Mouse (Mus musculus): Measurements from ENCODE around the gene Oxa1l.

Gene Oxa1l

DNA sequence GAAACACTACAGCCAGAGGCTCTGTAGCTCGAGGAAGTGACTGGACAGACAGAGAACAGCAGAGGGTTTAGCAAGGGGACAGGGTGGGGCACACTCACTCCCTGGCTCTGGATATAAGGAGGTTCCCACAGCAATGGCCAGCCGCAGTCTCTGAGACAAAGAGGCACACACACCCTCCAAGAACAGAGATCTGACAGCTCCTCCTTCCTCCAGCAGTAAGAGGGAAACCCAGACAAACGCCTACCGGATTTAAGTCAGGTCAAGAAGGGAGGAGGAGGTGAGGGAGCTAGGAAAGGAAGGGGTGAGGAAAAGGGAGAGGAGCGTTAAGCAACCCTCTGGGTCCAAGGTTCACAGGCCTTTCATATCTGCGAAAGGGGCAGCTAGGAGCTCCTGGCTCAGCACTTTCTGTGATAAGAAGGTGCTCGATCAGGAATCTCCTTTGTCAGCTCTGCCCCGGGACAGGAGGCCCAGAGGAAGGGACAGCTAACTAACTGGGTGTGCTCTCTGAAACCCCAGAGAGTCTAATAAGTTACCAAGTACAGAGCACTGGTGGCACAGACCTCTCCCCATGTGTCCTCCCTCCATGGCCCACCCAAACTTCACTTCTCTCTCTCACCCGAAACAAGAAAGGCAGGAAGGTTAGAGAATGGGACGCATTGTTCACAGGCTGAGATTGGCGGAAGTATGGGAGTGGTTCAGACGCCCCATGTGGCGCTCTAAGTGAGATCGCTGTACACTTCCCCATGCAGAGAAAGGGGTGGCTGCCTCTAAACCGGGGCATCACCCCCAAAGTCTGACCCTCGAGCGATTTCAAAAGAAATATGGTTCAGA, 49.6 kb downstream of the Oxa1l start:
- peak; percentile 16 for DNase-seq (ENCODE audit: low spot score)

DNA sequence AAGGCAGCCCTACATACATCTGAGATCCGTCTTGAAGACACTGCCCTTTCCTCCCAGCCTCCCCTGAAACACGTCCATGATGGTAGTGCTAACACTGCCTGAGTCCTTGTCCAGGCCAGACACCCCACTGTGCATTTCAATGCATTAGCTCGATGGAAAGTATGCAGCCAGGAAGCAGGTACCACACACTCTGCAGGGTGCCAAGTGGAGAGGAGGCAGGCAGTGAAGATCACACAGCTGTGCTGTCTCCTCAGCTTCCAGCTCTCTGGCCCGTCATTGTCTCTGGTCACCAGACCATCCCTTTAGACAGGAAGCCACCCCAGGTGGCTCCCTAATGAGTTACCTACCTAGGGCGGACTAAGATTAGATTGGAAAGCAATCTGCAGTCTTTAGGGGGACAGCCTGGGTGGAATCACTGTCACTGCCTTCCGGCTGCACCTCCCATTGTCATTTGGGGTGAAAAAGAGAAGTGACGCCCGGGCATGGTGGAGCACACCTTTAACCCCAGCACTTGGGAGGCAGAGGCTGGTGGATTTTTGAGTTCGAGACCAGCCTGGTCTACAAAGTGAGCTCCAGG, 51.5 kb downstream of the Oxa1l start:
- DNase-seq (ENCODE audit: low spot score): no peak

DNA sequence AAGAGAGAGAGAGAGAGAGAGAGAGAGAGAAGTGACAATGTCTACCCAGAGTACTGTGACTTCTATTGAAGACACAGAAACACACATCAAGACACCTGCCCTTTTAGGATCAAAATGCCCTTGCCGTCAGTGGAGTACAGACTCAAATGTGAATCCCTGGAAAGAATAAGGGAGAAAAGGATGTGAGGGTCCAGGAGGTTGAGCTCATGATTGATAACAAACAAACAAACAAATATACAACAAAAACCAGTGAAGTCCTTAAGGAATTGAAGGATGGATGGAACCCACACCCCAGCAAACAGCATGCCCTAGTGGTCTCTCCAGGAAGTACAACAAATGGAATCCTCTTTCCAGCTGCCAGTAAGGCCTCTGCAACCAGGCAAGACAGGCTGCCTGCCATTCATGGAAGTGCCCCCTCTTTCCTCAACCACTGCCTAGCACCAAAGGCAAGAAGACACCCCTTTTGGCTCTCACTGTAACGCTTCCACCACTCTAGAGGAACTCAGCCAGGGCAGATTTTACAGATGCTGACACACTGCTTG, 52.1 kb downstream of the Oxa1l start:
- peak; percentile 31 for DNase-seq (ENCODE audit: low spot score)

DNA sequence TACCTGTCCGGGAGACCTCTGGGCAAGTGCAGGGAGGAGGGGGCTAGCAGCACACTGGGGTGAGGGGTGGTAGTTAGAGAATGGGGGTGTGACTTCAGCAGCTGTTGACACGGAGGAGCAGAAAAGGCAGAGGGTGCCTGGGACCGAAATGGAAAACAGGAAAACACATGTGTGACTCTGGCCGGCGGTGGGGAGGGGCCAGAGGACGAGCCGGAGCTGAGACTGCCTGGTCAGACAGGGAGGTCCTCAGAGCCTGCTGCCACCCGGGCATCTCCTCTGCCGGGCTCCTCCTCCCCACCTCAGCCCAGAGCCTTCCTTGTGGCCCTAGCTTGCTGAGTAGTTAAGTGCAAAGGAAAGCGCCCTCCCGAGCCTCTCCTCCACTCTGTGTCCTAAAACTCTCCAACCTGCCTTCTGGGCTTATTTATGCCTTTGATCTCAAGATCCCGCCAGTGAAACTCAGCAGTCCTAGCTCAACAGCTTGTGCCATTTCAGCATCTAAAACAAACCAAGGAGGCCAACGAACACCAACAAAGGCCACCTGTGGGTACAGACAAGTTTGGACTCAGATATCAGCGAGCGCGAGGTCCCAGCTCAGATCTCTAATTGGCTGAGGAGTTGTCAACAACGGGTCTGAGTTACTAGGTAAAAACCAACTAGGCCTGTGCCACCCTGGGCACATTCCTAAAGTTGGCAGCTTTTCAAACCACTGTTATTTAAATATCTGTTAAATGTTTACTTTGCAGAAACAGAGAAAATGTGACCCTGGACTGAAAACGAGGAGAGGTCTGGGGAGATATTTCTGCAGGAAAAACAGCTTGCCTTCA, 53.5 kb downstream of the Oxa1l start:
- peak; percentile 60 for DNase-seq (ENCODE audit: low spot score)

DNA sequence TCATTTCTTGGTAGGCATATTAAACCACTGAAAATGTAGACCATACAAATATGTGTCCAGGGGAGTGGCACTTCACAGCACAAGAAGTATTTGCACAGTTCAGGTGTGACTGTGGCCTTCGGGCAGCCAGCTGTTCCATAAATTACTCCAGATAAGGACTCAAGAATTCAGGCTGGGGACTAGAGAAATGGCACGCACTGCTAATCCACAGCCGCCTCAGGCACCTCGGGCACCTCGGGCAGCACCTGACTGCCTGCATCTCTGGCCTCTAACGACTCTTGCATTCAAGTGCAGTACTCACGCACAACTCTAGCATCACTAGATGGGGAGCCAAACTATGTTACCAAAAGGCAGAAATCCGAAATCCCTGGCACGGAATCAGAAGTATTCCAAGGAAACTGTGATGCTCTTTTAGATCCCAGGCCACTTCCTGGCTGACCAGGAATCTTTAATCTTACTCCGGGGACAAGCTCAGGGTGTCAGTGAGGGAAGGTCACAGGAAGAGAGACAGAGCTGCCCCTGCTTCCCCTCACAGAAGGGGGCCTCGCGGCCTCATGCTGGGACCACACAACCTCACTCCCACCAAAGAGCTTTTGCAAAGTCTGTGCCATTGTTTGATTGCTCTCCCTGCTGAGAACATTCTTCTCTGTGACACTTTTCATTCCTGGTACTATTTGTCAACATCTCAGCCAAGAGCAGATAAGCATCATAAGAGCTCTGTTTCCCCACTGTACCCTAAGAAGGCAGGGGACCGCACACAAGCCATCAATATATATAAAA, 54.8 kb downstream of the Oxa1l start:
- no peak for DNase-seq (ENCODE audit: low spot score)

DNA sequence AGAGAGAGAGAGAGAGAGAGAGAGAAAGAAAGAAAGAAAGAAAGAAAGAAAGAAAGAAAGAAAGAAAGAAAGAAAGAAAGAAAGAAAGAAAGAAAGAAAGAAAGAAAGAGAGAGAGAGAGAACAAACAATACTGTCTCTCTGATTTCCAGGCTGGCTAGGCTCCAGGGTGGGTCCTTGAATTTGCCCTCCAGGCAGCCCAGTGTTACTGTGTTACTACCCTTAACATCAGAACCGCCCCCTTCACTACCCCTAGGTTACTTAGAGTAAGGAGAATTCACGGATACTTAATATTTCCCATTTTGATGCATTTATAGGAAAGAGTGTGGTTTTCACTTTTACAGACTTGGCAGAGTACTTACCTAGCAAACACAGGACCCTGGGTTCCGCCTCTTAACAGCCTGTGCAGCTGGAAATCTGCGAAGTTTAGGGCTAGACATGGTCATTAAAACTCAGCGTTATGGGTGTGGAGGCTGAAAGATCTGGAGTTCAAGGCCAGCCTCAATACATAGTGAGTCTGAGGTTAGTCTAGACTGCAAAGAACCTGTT, 55.7 kb downstream of the Oxa1l start:
- DNase-seq (ENCODE audit: low spot score): peak; percentile 20

DNA sequence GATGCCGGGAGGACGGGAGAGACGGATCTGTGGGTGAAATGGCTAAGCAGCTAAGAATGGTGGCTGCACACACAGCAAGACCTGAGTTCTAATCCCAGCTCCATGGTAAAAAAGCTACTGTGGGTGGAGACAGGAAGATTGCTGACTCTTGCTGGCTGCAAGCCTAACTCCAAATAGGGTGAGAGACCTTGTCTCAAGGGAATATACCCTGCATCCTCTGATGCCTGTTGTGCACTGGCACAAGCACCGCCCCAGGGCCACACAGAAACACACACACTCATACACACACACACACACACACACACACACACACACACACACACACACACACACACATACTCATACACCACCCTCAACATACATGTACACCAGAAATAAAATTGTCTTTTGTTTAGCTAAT, 56.2 kb downstream of the Oxa1l start:
- DNase-seq (ENCODE audit: low spot score): no peak

DNA sequence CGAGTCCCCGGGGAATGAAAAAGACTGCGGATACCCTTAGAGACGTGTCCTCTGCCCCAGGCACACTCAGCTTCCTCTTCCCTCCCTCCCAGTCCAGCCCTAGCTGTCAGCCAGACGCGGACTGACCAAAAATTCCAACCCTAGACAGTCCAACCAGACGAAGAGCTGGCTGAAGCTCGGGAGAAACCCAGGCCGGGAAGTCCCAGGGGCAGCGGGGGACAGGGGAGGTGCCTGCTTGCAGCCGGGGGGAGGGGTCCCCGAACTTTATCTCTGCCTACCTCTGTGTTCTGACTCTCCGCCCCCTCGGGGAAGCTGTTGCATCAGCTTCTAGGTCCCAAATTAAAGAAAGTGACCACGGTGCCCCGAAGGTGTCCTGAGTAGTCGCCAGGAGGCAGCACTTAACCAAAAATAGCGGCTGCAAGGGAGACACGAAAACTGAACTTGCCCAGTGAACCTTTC, 57.0 kb downstream of the Oxa1l start, which contains the start of gene Slc7a7:
Gene Slc7a7, minus strand, starts transcription at position 158 of the 459 bp plus-strand sequence.
- peak; percentile 11 for DNase-seq (ENCODE audit: low spot score)

Measured in ovary, postnatal 36 days (tissue).